Mouse (Mus musculus) central nervous system, embryonic 18 days (tissue): ENCODE results near the gene Lce1a1. TPM values are rescaled to one million over a fixed set of nuclear protein-coding genes. Genes with fewer than 3 reads are reported as not detected.

ENCODE experiments used
- polyA plus RNA-seq: library from polyadenylated mRNA; depleted of rRNA; stranded (reverse); fragments of >200 nt; gene quantifications from 2 replicates; pipeline ENCODE4 v1.2.3, GENCODE M21; 2012; rRNA removed

Lce1a1 gene
- polyA plus RNA-seq: not detected in 2 replicates

GRCm38 (mm10) chr3:92648207-92648606 lies at the start of gene Lce1a1:
Gene Lce1a1, minus strand, starts transcription at chr3:92648307.

DNA sequence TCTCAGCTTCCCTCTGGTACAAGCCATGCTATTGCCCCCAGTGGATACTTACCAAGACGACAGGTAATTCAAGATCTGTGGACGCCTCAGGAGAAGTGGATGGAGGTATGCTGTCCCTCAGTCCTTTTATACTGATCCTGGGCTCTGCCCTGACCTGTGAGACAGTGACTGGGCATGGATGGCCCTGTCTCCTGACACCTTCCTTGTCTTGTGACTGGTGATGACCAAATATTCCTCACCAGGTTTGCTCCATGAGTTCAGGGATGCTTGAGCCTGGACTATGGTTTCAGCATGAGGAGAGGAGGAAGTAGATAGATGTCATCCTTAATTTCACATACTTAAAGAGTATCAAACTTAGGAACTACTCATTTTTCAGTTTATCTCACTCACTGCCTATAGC lies 39.0 kb upstream of the Lce1a1 start, which contains the start of gene Lce1d:
Lce1d (minus strand) TSS at position 101 of the 400 bp plus-strand sequence.

GRCm38 (mm10) chr3:92678947-92679346 lies 30.8 kb upstream of the Lce1a1 start, which contains the start of gene Lce1c:
Gene Lce1c, plus strand, starts transcription at chr3:92679247.

GRCm38 (mm10) chr3:92670215-92670614 lies 22.1 kb upstream of the Lce1a1 start, which contains the start of gene Lce1a2:
Gene Lce1a2, minus strand, starts transcription at chr3:92670315.

DNA sequence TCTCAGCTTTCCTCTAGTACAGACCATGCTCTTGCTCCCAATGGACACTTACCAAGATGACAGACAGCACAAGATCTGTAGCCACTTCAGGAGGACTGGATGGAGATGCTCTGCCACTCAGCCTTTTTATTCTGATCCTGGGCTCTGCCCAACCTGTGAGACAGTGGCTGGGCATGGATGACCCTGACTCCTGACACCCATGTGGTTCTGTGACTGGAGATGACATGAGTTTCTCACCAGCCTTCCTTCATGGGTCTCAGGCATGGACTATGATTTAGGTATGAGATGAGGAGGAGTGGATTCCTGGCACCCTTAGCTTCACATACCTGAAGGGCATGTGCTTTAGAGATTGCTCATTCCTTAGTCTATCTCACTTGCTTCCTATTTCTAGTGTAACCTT lies 8.7 kb upstream of the Lce1a1 start, which contains the start of gene Lce1b:
Lce1b (minus strand) TSS at position 101 of the 400 bp plus-strand sequence.

GRCm38 (mm10) chr3:92621560-92621959 lies 26.5 kb downstream of the Lce1a1 start, which contains the start of gene Lce6a:
Gene Lce6a, minus strand, starts transcription at chr3:92621660.

GRCm38 (mm10) chr3:92607392-92607791 lies 40.7 kb downstream of the Lce1a1 start, which contains the start of gene 2210017I01Rik:
Gene 2210017I01Rik, minus strand, starts transcription at chr3:92607492.

Other genes starting within 250 kb of the Lce1a1 start
- gene Sprr2i, start 240.3 kb downstream of the Lce1a1 start, polyA plus RNA-seq: 0.30 TPM in 1 of 2 replicates, not detected in the other
- gene Sprr2j-ps, start 230.2 kb downstream of the Lce1a1 start, polyA plus RNA-seq: not detected in 2 replicates
- gene Gm9774, start 218.9 kb downstream of the Lce1a1 start, polyA plus RNA-seq: 3.7 and 6.2 TPM in 2 replicates
- not detected in 2 replicates for gene Sprr2k, start 215.7 kb downstream of the Lce1a1 start, polyA plus RNA-seq
- gene Sprr1b, start 209.5 kb downstream of the Lce1a1 start, polyA plus RNA-seq: not detected in 2 replicates
- not detected in 2 replicates for gene Sprr3, start 189.6 kb downstream of the Lce1a1 start, polyA plus RNA-seq
- gene Sprr1a, start 162.4 kb downstream of the Lce1a1 start, polyA plus RNA-seq: 0.07 and 0.25 TPM in 2 replicates
- not detected in 2 replicates for gene Sprr4, start 147.8 kb downstream of the Lce1a1 start, polyA plus RNA-seq
- gene 2310046K23Rik, start 113.8 kb downstream of the Lce1a1 start, polyA plus RNA-seq: not detected in 2 replicates
- not detected in 2 replicates for gene Ivl, start 74.6 kb downstream of the Lce1a1 start, polyA plus RNA-seq
- gene Smcp, start 59.3 kb downstream of the Lce1a1 start, polyA plus RNA-seq: not detected in 2 replicates
- gene 2210017I01Rik, start 40.8 kb downstream of the Lce1a1 start, polyA plus RNA-seq: not detected in 2 replicates
- not detected in 2 replicates for gene Lce6a, start 26.6 kb downstream of the Lce1a1 start, polyA plus RNA-seq
- not detected in 2 replicates for gene Lce1b, start 8.6 kb upstream of the Lce1a1 start, polyA plus RNA-seq
- not detected in 2 replicates for gene Lce1a2, start 22.0 kb upstream of the Lce1a1 start, polyA plus RNA-seq
- not detected in 2 replicates for gene Lce1c, start 30.9 kb upstream of the Lce1a1 start, polyA plus RNA-seq
- not detected in 2 replicates for gene Lce1d, start 38.9 kb upstream of the Lce1a1 start, polyA plus RNA-seq
- not detected in 2 replicates for gene Lce1e, start 60.8 kb upstream of the Lce1a1 start, polyA plus RNA-seq
- gene Lce1f, start 72.0 kb upstream of the Lce1a1 start, polyA plus RNA-seq: not detected in 2 replicates
- not detected in 2 replicates for gene Gm38119, start 90.8 kb upstream of the Lce1a1 start, polyA plus RNA-seq
- gene Lce1g, start 104.0 kb upstream of the Lce1a1 start, polyA plus RNA-seq: not detected in 2 replicates
- gene Lce1h, start 116.8 kb upstream of the Lce1a1 start, polyA plus RNA-seq: not detected in 2 replicates
- not detected in 2 replicates for gene Lce1i, start 130.6 kb upstream of the Lce1a1 start, polyA plus RNA-seq
- not detected in 2 replicates for gene Lce1j, start 142.2 kb upstream of the Lce1a1 start, polyA plus RNA-seq
- gene Lce1k, start 159.6 kb upstream of the Lce1a1 start, polyA plus RNA-seq: not detected in 2 replicates
- gene Kprp, start 178.9 kb upstream of the Lce1a1 start, polyA plus RNA-seq: not detected in 2 replicates
- not detected in 2 replicates for gene Lce1l, start 203.0 kb upstream of the Lce1a1 start, polyA plus RNA-seq
- gene 2310050C09Rik, start 221.9 kb upstream of the Lce1a1 start, polyA plus RNA-seq: not detected in 2 replicates